Mouse (Mus musculus) yolk sac, embryonic 10.5 days (tissue): Measurements from ENCODE around the gene H2-D1.

Experiments used
- DNase-seq: peaks from one replicate; pipeline ENCODE4 v3.0.0-alpha.2; 2017; ENCODE audit warnings: low spot score

Gene H2-D1

GRCm38 (mm10) chr17:35240384-35241304 lies 21.9 kb upstream of the H2-D1 start:
- DNase-seq, result no peak

GRCm38 (mm10) chr17:35241305-35242014 lies 21.1 kb upstream of the H2-D1 start, which contains the start of gene Ddx39b:
Gene Ddx39b (plus strand): TSS chr17:35241746.
- DNase-seq, result peak; percentile 97

GRCm38 (mm10) chr17:35242015-35242941 lies 20.3 kb upstream of the H2-D1 start:
- DNase-seq, result peak; percentile 77

DNA sequence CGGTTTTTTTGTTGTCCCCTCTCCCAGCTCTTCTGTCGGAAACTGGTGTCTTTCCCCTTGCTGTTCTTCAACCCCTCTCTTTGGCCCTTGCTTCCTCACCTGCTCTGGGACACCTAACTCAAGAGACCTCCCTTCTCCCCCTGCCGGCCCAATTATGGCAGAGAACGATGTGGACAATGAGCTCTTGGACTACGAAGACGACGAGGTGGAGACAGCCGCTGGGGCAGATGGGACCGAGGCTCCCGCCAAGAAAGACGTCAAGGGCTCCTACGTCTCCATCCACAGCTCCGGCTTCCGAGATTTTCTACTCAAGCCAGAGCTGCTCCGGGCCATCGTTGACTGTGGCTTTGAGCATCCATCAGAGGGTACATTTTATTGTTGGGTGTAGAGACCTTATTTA lies 19.4 kb upstream of the H2-D1 start:
- DNase-seq, result peak; percentile 50

DNA sequence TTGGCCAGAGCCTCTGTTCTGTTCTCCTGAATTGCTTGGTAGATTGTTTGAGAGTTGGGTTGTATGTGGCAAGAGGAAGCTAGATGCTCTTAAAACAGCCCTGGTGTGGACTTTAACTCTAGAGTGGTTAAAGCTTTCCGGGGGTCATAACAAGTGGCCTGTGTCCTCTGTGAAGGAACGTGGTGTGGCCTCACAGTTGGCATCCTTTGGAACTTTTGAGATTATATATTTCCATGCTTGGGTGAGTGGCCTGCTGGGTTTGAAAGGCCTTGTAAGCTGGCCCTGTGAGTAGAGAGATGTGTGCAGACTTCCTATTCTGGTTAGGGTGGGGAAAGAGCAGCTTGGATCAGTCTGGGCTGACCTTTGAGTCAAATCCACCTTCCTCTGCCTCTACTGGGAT lies 17.5 kb upstream of the H2-D1 start:
- DNase-seq, result no peak

DNA sequence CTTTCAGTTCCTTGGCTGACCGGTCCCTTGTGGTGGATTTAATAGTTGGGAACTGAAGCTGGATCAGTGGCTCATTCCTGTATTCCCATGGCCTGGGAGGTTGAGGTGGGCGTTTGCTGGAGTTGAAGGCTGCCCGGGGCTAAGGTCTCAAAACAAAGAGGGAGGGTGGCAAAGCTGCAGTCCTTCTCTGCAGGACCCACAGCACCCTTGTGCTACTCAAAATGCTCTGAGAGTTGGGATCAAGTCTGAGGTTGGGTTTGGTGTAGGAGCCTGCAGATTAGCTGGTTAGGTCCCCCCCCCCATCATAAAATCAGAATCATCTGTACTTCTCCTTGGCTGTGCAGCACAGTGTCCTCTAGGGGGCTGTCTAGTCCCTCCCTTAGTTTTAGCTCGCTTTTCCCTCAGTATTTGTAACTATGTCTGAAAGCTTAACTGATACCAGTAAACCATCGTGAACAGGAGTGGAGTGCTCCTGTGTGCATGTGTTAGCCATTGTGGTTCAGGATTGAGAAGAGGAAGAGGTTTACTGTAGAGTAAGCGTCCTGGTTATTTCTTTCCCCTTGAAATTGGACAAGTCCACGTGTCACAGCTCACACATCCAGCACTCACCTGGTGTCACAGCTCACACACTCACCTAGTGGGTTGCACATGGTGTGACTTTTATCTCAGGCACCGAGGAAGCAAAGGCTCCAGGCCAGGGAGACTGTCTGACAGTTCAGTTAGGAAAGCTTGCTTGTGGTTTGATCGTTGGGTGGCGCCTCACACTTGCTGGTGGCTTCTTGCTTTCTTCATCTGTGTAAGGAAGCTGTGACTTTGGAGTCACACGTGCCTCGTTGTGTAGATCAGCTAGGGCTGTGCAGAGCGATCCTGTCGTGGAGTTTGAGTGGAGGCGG lies 16.6 kb upstream of the H2-D1 start:
- DNase-seq, result no peak

DNA sequence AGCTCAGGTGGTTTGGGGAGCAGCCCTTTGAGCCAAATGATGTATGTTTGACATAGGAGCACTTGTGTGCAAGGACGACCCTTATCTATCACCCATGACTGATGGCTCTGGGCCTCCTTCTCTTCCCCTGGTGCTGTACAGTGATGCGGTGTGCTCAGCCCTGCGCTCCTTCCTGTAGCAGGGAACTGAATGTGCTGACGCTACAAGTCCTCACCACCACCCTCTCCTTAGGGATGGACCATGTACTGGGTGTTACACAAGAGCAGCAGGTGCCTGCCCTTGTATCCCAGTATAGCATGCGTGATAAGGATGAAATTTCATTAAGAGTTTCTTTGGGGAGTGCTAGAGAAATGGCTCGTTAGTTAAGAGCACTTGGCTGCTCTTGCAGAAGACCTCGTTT lies 15.4 kb upstream of the H2-D1 start:
- DNase-seq, result no peak

GRCm38 (mm10) chr17:35248986-35249385 lies 13.5 kb upstream of the H2-D1 start:
- DNase-seq, result no peak

DNA sequence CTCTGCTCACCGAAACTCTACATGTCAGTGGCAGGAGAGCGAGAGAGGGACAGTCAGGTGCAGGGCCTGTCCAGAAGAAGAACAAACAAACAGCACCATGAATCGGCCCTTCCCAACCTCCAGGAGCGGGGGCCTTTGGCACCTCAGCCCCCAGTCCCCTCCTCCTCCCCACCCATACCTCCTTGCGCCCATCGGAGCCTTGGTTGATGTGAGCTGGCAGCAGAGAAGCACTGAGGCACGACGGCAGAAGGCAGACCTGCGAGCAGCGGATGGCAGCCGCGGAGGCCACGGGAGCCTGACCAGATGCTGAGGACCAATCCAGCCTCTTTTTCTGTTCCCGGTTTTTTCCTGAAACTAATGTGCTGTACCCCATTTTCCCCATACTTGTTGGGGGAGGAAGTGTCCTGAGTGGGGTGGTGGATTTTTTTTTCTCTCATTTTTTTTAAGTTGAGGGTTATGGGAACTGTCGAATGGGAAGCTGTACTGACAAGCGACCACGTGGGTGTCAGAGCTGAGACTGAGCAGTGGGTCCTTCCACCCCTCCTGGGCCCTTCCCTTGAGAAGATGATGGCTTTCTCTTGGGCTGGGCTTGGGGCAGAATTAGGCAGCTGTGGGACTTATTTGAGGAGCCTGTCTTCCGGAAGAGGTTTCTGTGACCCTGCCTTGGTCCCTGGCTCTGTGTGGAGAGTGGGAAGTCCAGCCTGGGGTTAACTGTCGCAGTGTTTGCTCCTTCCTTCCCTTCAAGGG lies 12.9 kb upstream of the H2-D1 start:
- no peak for DNase-seq

DNA sequence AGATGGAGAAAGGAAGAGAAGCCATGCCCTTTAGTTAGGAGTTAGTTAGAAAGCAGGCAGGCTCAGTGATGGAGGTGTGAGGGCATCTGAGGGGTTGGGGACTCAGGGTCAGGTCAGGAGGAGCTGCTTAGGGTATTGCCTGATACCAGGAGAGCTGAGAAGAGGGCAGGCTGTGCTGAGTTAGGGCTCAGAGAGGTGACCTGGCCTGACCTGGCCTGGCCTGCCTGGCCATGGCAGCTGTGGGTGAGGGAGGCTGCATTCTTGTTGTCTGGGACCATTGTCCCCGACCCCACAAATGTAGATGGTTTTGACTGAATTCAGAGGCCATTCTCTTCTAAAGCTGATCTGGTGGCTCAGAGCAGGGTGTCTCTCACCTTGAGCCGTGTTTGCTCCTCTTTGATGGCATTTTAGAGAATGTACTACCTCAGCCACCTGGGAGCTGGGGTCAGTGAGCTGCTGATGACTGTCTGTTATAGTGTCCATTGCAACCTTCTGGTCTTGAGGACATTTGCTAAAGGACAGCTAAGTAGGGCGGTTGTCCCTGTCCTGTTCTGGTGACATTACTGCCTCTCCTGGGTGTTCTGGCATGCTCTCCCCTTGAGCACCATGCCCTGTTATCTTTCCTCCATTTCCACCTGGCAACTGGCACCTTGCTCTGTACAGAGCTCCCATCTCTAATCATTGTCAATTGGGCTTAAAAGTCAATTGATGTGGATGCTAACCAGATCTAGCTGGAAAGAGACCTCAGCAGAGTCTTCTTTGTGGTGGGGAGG lies 12.0 kb upstream of the H2-D1 start:
- no peak for DNase-seq

DNA sequence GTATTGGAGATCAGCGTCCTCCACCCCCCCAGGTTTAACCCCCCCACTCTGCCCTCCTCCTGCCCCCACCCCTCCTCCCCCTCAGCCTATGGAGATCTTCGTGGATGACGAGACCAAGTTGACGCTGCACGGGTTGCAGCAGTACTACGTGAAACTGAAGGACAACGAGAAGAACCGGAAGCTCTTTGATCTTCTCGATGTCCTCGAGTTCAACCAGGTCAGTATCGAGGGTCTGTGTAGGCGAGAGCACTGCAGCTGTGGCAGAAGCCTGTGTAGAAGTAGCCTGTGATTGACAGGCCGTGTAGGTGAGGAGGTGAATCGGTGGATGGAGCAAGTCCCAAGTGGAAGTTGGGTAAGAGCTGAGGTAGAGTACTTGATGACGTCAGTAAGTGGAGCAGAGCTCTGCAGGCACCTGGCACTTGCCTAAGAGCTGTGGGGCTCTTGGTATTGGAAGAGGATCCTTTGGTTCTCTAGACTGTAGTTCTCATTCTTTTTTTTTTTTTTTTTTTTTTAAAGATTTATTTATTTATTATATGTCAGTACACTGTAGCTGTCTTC lies 11.3 kb upstream of the H2-D1 start:
- no peak for DNase-seq

GRCm38 (mm10) chr17:35251981-35252380 lies 10.5 kb upstream of the H2-D1 start:
- DNase-seq, result no peak

DNA sequence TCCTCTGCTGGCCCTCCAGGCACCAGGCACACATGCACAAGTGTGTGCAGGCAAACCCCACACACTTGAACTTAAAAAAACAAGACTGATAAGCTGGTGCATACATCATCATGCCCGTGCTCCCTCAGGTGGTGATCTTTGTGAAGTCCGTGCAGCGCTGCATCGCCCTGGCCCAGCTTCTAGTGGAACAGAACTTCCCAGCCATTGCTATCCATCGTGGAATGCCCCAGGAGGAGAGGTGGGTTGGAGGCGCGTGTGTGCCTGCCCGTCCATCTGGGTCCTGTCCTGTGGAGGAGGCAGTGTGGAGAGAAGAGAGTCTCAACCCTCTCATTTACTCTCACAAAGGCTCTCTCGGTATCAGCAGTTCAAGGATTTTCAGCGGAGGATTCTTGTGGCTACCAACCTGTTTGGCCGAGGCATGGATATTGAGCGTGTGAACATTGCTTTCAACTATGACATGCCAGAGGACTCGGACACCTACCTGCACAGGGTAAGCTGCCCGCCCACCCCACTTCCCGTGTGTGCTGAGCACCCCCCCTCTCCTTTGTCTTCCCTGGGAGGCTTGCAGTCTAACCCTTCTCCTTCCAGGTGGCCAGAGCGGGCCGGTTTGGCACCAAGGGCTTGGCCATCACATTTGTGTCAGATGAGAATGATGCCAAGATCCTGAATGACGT lies 9.8 kb upstream of the H2-D1 start:
- DNase-seq, result no peak

DNA sequence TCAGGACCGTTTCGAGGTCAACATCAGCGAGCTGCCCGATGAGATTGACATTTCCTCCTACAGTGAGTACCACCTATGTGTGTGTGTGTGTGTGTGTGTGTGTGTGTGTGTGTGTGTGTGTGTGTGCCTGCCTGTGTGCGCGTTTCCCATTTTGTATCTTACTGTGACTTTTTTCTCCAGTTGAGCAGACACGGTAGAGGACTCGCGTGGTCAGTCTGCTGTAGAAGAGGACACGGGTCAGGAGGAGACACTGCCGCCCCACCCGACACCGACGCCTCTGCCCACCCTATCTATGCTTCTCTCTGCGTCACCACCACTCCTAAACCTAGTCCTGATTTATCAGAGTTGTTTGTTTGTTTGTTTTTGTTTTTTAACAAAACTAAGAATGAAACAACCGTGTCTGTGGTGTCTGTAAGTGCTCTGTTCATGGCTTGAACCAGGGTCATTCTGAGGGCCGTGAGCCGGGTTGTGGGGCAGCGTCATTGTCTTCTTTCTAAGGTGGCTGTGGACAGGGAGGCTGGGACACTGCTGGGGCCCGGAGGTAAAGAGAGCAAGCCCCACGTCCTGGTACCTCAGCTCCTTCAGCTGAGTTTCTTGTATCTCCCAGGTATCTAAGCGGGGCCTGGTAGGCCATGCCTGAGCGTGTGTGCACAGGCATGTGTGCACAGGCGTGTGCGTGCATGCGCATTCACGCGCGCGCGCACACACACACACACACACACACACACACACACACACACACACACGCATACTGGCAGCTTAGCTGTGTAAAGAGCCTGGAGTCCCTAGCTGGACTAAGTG lies 9.0 kb upstream of the H2-D1 start:
- DNase-seq, result no peak

- DNase-seq, result no peak
These were observed 8.1 kb upstream of the H2-D1 start for GRCm38 (mm10) chr17:35254241-35255098.

DNA sequence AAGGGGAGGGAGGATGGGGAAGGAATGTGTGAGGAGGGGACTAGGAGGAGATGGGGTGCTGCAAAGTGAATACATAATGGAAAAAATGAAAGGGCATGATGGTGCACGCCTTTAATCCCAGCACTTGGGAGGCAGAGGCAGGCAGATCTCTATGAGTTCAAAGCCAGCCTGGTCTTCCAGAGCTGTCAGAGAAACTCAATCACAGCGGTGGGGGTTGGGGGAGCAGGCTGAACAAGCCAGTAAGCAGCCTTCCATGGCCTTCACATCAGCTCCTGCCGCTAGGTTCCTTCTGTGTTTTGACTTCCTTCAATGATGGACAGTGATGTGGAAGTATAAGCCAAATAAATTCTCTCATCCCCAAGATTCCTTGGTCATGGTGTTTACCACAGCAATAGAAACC lies 7.2 kb upstream of the H2-D1 start:
- no peak for DNase-seq

DNA sequence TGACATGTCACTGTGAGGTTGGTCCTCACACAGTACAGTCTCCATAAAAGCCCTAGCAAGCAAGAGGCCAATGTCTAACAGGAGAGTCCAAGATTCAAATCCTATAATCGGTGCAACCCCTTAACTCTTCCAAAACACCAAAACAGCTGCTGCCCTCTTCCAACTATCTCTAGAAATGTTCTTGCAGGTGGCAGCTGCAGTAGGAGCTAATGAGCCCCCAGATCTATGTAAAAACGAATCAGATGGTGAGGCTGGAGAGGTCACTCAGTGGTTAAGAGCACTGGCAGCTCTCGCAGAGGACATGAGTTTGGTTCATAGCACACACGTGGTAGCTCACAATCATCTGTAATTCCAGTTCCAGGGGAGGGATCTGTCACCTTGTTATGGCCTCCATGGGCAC lies 6.8 kb upstream of the H2-D1 start:
- no peak for DNase-seq
